Mouse (Mus musculus): Measurements from ENCODE around the gene Trmt1.

Gene Trmt1

GRCm38 (mm10) chr8:84686191-84687002 lies at the start of gene Trmt1:
Trmt1 (plus strand) TSS chr8:84686307.
- peak; percentile 66 to 76 for DNase-seq (ENCODE audit: low spot score in 2 of 2)

GRCm38 (mm10) chr8:84637946-84638554 lies 48.1 kb upstream of the Trmt1 start:
- no peak for DNase-seq (ENCODE audit: low spot score in 2 of 2)

- DNase-seq (ENCODE audit: low spot score in 2 of 2): peak; percentile 41 to 78
Measured at GRCm38 (mm10) chr8:84638555-84639161, 47.4 kb upstream of the Trmt1 start.

- DNase-seq (ENCODE audit: low spot score in 2 of 2): peak; percentile 93 to 98
Measured at GRCm38 (mm10) chr8:84639162-84640009, 46.7 kb upstream of the Trmt1 start.

GRCm38 (mm10) chr8:84640010-84640588 lies 46.0 kb upstream of the Trmt1 start:
- DNase-seq (ENCODE audit: low spot score in 2 of 2): no peak

- no peak for DNase-seq (ENCODE audit: low spot score in 2 of 2)
Measured at GRCm38 (mm10) chr8:84640617-84641294, 45.4 kb upstream of the Trmt1 start.

- no peak for DNase-seq (ENCODE audit: low spot score in 2 of 2)
Measured at GRCm38 (mm10) chr8:84641578-84642361, 44.3 kb upstream of the Trmt1 start.

GRCm38 (mm10) chr8:84643019-84643418 lies 43.1 kb upstream of the Trmt1 start:
- no peak for DNase-seq (ENCODE audit: low spot score in 2 of 2)

GRCm38 (mm10) chr8:84646800-84647199 lies 39.3 kb upstream of the Trmt1 start:
- no peak for DNase-seq (ENCODE audit: low spot score in 2 of 2)

GRCm38 (mm10) chr8:84647461-84647901 lies 38.6 kb upstream of the Trmt1 start:
- no peak for DNase-seq (ENCODE audit: low spot score in 2 of 2)

GRCm38 (mm10) chr8:84650213-84650612 lies 35.9 kb upstream of the Trmt1 start:
- no peak for DNase-seq (ENCODE audit: low spot score in 2 of 2)

GRCm38 (mm10) chr8:84653092-84653631 lies 32.9 kb upstream of the Trmt1 start:
- peak in 1 of 2 experiments; percentile 55 for DNase-seq (ENCODE audit: low spot score in 2 of 2)

- DNase-seq (ENCODE audit: low spot score in 2 of 2): peak in 1 of 2 experiments; percentile 69
Measured at GRCm38 (mm10) chr8:84654597-84654996, 31.5 kb upstream of the Trmt1 start.

GRCm38 (mm10) chr8:84655336-84656190 lies 30.5 kb upstream of the Trmt1 start:
- no peak for DNase-seq (ENCODE audit: low spot score in 2 of 2)

- DNase-seq (ENCODE audit: low spot score in 2 of 2): no peak
Measured at GRCm38 (mm10) chr8:84656191-84656525, 29.9 kb upstream of the Trmt1 start.

- DNase-seq (ENCODE audit: low spot score in 2 of 2): peak; percentile 70 to 83
Measured at GRCm38 (mm10) chr8:84656641-84657126, 29.4 kb upstream of the Trmt1 start.

- DNase-seq (ENCODE audit: low spot score in 2 of 2): no peak
Measured at GRCm38 (mm10) chr8:84657203-84657602, 28.9 kb upstream of the Trmt1 start.

GRCm38 (mm10) chr8:84657680-84658079 lies 28.4 kb upstream of the Trmt1 start:
- DNase-seq (ENCODE audit: low spot score in 2 of 2): no peak

- DNase-seq (ENCODE audit: low spot score in 2 of 2): no peak
Measured at GRCm38 (mm10) chr8:84658951-84659350, 27.2 kb upstream of the Trmt1 start.

All from spleen, postnatal 4 days (tissue).